Mouse (Mus musculus): ENCODE data around the gene Sdhb. TPM values are rescaled to one million over a fixed set of nuclear protein-coding genes. Genes with fewer than 3 reads are reported as not detected.

Gene Sdhb
- polyA plus RNA-seq, 1 experiment from 2014 or later = 248 TPM

DNA sequence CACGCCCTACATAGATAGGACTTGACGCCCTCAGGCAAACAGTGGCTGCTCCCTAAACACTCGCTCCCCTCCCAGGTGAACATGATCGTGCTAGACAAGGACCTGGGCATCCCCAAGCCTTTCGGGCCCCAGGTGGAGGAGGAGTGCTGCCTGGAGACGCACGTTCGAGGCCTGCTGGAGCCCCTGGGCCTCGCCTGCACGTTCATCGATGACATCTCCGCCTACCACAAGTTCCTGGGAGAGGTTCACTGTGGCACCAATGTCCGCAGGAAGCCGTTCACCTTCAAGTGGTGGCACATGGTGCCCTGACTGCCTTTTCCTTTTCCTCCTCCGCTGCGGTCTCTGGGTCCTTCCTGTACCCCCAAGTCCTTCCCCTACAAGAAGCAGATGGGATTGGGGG lies 11.4 kb upstream of the Sdhb start:
- H3K27me3 ChIP-seq (replicated peaks) = no peaks in the 10 kb centered on the region; the same call in 1 of the 2 replicates
- WGBS (ENCODE audit: insufficient replicate concordance) = 66% methylated on average over 16 of the region's 16 CpGs
- H3K9me3 ChIP-seq (replicated peaks) = no peaks in the 10 kb centered on the region
- no peak overlapping the region for H3K27ac ChIP-seq
- no peak for ATAC-seq
- H3K9ac ChIP-seq = no peak overlapping the region
- peaks cover 5% of the 10 kb centered on the region for H3K4me1 ChIP-seq
- no peak overlapping the region for H3K4me3 ChIP-seq
- H3K4me2 ChIP-seq = no peak overlapping the region
- H3K36me3 ChIP-seq = no peaks in the 10 kb centered on the region

DNA sequence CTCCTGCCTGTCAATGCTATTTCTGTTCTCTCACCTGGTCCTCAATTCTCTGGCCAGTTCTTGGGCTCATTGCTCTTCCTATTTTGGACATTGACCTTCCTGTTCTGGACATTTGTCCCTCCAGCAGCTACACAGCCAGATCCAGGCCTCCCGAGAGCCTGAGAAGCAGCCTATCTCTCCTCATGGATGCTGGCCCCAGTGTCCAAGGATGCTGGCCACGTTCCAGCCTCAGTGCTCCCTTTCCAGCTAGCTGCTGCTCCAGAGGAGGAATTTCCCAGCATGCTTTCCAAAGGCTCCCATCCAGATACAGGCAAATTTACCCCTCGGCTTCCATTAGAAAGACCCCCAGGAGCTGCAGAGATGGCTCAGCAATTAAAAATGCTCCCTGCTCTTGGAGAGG lies 10.4 kb upstream of the Sdhb start:
- peaks cover 4% of the 10 kb centered on the region for H3K27me3 ChIP-seq (replicated peaks)
- 75% methylated on average over 3 of the region's 3 CpGs for WGBS (ENCODE audit: insufficient replicate concordance)
- H3K27ac ChIP-seq = no peak overlapping the region
- H3K4me2 ChIP-seq = no peak overlapping the region
- no peak overlapping the region for H3K9ac ChIP-seq
- H3K4me3 ChIP-seq = no peak overlapping the region
- no peak for ATAC-seq
- peaks cover 5% of the 10 kb centered on the region for H3K4me1 ChIP-seq
- no peaks in the 10 kb centered on the region for H3K9me3 ChIP-seq (replicated peaks)
- H3K36me3 ChIP-seq = no peaks in the 10 kb centered on the region

DNA sequence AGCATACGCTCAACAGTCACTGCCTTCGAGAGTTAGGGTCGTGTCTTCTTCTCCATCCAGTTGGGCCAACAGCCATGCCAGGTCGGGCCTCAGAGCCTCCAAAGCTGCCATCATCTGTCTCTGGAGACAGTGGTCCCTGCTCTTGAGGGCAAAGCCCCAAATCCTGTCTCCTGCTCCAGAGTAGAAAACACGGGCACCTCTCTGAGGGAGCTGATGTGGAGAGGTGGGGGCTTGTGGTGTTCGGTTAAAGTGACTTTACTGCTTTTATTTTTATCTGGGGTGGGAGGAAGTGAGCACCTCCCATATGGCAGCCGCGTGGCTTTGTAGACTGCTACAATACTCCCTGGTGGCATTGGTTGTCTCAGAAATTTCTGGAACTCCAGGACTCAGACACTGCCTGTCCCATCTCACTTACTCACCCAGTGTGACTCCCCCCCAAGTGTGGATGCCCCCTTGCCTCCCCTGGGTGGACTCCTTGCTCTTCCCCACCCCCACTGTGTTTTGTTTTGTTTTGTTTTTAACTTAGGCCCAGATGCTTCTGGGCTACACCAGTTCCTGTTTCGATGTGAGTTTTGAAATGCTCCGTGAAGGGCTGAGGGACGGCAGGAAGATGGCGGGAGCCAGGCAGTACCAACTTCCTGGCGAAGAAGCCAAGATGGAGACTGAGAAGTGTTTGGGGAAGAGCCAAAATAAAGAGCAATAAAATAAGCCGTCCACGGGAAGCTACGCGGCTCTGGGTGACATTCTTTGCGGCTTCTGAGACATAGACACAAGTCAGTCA lies 9.0 kb upstream of the Sdhb start:
- H3K27ac ChIP-seq = no peak overlapping the region
- H3K4me2 ChIP-seq = no peak overlapping the region
- no peak overlapping the region for H3K4me3 ChIP-seq
- WGBS (ENCODE audit: insufficient replicate concordance) = 62% methylated on average over 18 of the region's 18 CpGs
- no peak overlapping the region for H3K9ac ChIP-seq
- peaks cover 14% of the 10 kb centered on the region for H3K27me3 ChIP-seq (replicated peaks)
- no peak for ATAC-seq
- no peaks in the 10 kb centered on the region for H3K36me3 ChIP-seq
- H3K4me1 ChIP-seq = no peaks in the 10 kb centered on the region; the same call in 1 of the 2 replicates
- no peaks in the 10 kb centered on the region for H3K9me3 ChIP-seq (replicated peaks)

DNA sequence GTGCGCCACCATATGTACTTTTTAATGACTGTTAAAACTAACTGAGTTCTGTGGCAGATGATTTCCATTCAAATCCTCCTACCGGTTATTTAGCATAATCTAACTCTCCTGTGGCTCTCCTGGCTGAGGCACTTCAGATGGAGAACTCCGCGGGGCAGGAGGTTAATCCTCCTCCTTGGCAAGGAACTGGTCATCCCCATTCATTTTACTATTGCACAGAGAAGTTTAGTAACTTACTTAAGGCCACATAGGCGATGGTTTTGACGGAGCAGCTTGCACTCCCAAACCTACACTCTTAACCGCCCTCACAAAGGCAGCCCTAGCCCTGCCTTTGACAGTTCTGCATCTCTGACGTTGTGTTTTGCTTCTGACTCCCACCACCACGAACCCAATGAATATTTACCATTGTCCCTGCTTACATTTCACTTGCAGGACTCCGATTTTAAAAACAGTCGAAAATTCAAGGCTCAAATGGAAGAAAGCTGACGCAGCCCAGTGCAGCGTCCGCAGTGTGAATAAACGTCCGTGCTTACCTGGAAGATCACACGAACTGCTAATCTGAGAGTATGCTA lies 3.8 kb upstream of the Sdhb start:
- 20% methylated on average over 17 of the region's 17 CpGs for WGBS (ENCODE audit: insufficient replicate concordance)
- peak overlapping the region; percentile 40 for H3K4me3 ChIP-seq
- H3K9ac ChIP-seq = no peak overlapping the region
- no peak overlapping the region for H3K27ac ChIP-seq
- peaks cover 20% of the 10 kb centered on the region for H3K4me1 ChIP-seq
- H3K9me3 ChIP-seq (replicated peaks) = no peaks in the 10 kb centered on the region
- peaks cover 30% of the 10 kb centered on the region for H3K27me3 ChIP-seq (replicated peaks)
- H3K36me3 ChIP-seq = no peaks in the 10 kb centered on the region
- ATAC-seq = no peak
- H3K4me2 ChIP-seq = peak overlapping the region; percentile 64

DNA sequence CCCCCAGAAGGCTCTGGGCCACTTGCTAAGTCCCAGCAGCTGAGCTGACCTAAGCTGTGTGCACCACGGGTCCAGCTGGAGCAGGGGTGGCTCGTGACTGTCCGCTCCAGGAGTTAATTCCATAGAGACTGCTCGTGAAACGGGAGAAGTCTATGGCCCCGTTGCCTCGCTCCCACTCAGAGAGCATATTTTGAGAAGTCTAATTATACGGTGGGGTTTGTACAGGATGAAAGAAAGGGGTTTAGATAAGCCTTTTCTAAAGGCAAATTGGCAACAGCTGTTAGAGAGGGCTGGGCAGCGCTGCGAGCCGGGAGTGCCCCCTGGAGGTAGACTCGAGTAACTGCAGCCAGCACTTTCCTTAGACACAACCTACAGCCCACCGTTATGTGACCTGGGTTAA lies 3.3 kb upstream of the Sdhb start:
- Histone ChIP-seq H3K4me2 (peak overlapping the region; percentile 64), H3K9ac (no peak overlapping the region), H3K27me3 (replicated peaks) (peaks cover 30% of the 10 kb centered on the region), H3K4me3 (peak overlapping the region; percentile 40), H3K9me3 (replicated peaks) (no peaks in the 10 kb centered on the region), H3K36me3 (no peaks in the 10 kb centered on the region), H3K27ac (no peak overlapping the region), H3K4me1 (peaks cover 25% of the 10 kb centered on the region)
- WGBS (ENCODE audit: insufficient replicate concordance) = 5% methylated on average over 13 of the region's 13 CpGs
- ATAC-seq = no peak

DNA sequence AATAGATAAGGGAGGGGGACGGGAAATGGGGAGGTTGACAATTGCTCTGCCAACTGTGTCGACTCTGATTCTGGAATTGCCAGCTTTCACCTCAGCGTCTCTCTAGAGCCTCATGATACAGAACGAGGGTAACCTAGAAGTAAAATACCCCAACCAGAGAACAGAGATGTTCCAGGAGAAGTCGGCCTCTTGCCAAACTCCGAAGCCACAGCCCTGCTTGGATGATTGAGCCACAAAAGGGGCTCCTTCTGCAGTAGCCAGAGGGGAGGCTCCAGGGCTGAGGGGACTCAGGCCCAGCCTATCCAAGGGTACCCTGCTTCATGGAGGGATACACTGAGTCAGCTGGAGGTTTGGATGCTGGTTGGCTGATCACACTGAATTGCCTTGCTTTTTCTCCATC lies 2.7 kb upstream of the Sdhb start:
- no peak for ATAC-seq
- no peaks in the 10 kb centered on the region for H3K36me3 ChIP-seq
- H3K4me3 ChIP-seq = no peak overlapping the region
- 44% methylated on average over 6 of the region's 6 CpGs for WGBS (ENCODE audit: insufficient replicate concordance)
- H3K27ac ChIP-seq = no peak overlapping the region
- no peaks in the 10 kb centered on the region for H3K9me3 ChIP-seq (replicated peaks)
- peaks cover 30% of the 10 kb centered on the region for H3K27me3 ChIP-seq (replicated peaks)
- no peak overlapping the region for H3K9ac ChIP-seq
- H3K4me2 ChIP-seq = no peak overlapping the region
- peaks cover 31% of the 10 kb centered on the region for H3K4me1 ChIP-seq

DNA sequence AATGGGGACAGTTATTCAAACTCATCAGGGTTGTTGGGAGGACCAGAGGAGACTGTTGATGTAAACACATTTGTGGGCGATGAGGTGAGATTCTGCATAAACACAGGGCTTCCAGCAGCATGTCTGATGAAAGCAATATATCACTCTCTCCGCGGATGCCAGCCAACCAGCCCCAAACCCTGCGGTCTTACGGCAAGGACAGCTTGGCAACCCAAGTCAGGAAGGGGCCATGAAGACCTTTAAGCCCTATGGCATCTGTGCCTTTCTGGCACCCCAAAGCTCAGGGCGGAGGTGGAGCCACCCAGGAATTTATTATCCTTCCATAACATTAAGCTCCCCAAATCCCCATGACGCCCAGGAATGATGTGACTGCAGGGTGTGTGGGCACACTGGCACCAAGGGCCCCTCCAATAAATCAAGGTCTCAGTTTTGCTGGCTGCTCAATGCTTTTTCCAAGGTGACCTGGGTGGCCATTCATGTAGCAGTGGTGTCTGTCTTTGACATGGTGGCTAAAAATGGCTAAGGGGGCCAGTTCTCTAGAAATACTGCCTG lies 1.8 kb upstream of the Sdhb start:
- Histone ChIP-seq H3K4me2 (no peak overlapping the region), H3K9me3 (replicated peaks) (no peaks in the 10 kb centered on the region), H3K4me1 (peaks cover 37% of the 10 kb centered on the region), H3K27ac (no peak overlapping the region), H3K4me3 (no peak overlapping the region), H3K9ac (no peak overlapping the region), H3K36me3 (peaks cover 4% of the 10 kb centered on the region; the same call in 1 of the 2 replicates), H3K27me3 (replicated peaks) (peaks cover 30% of the 10 kb centered on the region)
- no peak for ATAC-seq
- WGBS (ENCODE audit: insufficient replicate concordance) = 77% methylated on average over 7 of the region's 7 CpGs

DNA sequence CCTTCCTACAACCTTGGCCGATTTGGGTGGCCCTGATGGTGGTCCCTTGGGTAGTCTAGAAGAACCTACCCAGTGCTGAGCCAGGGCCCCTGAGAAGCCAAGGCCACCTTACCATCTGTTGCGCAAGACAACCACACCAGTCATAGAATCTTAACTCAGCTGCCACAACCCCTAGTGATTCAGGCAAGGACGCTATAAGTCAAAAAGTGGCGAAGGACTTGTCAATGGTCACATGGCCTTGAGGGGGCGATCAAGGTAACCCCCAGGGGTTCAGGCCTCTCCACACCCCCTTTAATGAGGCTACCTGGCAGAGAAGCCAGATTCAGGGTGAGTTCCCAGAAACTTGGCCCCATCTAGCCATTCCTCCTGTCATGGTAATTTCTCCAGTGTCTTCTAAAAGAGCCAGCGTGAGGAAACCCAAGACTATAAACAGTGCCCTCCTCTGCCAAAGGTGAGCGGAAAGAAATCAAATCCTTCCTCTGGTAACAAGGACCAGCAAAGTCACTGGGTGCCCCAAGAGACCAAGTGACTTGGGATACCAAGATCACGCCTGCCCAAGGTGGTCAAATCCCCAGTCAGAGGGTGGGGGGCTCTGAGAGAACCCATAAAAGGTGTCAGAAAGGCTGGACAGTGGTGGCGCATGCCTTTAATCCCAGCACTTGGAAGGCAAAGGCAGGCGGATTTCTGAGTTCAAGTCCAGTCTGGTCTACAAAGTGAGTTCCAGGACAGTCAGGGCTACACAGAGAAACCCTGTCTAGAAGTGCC lies 1.1 kb upstream of the Sdhb start:
- H3K36me3 ChIP-seq = peaks cover 4% of the 10 kb centered on the region; the same call in 1 of the 2 replicates
- WGBS (ENCODE audit: insufficient replicate concordance) = 69% methylated on average over 10 of the region's 10 CpGs
- H3K9me3 ChIP-seq (replicated peaks) = no peaks in the 10 kb centered on the region
- no peak for ATAC-seq
- no peak overlapping the region for H3K4me2 ChIP-seq
- peaks cover 44% of the 10 kb centered on the region for H3K4me1 ChIP-seq
- H3K4me3 ChIP-seq = no peak overlapping the region
- H3K27ac ChIP-seq = no peak overlapping the region
- H3K9ac ChIP-seq = no peak overlapping the region
- H3K27me3 ChIP-seq (replicated peaks) = peaks cover 30% of the 10 kb centered on the region

DNA sequence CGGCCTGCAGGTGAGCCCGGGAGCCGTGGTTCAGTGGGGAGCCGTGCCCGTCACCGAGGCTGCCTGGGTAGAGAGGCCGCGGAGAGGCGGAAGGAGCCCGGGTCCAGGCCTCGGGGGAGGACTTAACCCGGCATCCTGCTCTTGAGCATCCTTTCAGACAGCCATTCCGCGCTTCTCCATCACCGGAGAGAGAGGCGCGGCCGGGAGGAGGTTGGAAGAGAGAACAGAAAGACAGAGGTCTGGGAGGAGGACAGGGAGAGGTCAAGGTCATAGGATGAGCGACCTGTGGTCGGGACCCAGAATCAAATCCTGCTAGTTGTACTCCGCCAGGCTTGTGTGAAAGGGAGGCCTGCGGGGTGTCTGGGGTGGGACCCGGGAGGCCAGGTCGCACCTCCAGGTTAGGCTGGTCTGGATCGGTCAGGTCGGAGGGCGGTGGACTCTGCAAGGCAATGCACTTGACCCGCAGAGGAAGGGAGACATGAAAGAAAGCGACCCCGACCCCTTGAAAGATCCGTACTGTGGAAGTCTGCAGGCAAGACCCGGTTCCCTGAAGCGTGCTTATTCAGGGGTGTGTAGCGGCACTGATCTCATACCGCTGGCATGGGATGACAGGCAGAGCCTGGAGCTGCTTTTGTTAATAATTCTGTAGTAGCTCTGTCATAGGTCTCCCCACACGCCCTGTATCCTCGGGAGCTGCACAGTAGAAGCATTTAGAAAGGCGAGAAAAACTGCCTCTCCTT lies 634 bp downstream of the Sdhb start:
- peak overlapping the region; percentile 81 for H3K27ac ChIP-seq
- 1% methylated on average over 38 of the region's 38 CpGs for WGBS (ENCODE audit: insufficient replicate concordance)
- ATAC-seq = peak; percentile 42
- peaks cover 19% of the 10 kb centered on the region for H3K27me3 ChIP-seq (replicated peaks)
- H3K9me3 ChIP-seq (replicated peaks) = no peaks in the 10 kb centered on the region
- peak overlapping the region; percentile 84 for H3K4me3 ChIP-seq
- H3K9ac ChIP-seq = peak overlapping the region; percentile 86
- H3K4me1 ChIP-seq = peaks cover 46% of the 10 kb centered on the region
- H3K36me3 ChIP-seq = peaks cover 14% of the 10 kb centered on the region
- peak overlapping the region; percentile 90 for H3K4me2 ChIP-seq

DNA sequence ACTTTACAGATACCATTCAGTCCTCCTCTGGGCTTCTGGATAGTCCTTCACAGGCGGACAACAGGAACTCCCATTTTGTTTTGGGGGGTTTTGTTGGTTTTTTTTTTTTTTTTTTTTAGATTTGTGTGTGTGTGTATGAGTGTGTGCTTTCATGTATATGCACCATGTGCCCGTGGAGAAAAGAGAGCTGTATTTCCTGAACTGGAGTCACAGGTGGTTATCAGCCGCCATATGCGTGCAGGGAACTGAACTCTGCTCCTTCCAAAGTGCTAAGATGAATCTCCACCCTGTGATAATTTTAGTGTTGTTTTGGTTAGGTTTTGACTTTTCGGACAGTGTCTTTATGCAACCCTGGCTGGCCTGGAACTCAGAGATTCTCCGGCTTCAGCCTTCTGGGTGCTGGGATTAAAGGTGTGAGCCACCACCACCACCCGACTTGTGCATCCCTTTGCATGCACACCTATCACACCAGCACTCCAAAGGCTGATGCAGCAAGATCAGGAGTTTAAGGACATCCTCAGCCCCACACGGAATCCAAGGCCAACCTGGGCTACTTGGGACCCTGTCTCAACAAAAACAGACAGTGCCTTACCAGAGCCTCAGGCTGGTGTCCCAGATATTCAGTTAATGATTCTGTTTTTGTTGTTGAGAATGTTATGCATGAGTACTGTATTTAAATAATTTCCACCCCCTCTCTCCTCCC lies 1.4 kb downstream of the Sdhb start:
- peak overlapping the region; percentile 86 for H3K9ac ChIP-seq
- ATAC-seq = no peak
- H3K27me3 ChIP-seq (replicated peaks) = peaks cover 12% of the 10 kb centered on the region; the same call in 1 of the 2 replicates
- peak overlapping the region; percentile 90 for H3K4me2 ChIP-seq
- H3K9me3 ChIP-seq (replicated peaks) = no peaks in the 10 kb centered on the region
- WGBS (ENCODE audit: insufficient replicate concordance) = 47% methylated on average over 8 of the region's 8 CpGs
- peak overlapping the region; percentile 84 for H3K4me3 ChIP-seq
- H3K36me3 ChIP-seq = peaks cover 21% of the 10 kb centered on the region
- peak overlapping the region; percentile 81 for H3K27ac ChIP-seq
- H3K4me1 ChIP-seq = peaks cover 43% of the 10 kb centered on the region

DNA sequence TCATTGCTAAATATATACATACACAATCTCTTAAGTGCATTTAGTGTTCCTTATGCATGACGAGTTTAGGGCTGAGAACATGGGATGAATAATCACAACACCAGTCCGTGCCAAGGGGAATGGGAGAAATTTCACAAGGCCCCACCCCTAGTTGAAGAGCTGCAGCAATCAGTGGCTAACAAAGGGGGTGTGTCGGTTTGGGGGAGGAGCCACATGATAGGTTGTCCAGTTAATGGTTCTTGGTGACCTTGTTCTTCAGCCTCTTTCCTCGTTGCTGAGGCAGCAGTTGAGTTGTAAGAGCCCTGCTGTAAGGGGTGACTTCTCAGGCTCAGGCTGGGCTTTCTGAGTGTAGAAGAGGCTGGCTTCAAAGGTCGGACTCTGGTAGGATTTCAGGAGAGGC lies 1.9 kb downstream of the Sdhb start:
- 28% methylated on average over 5 of the region's 5 CpGs for WGBS (ENCODE audit: insufficient replicate concordance)

More for the DNA sequence above, 1.9 kb downstream of the Sdhb start:
- H3K27me3 ChIP-seq (replicated peaks) = peaks cover 8% of the 10 kb centered on the region; the same call in 1 of the 2 replicates
- H3K4me1 ChIP-seq = peaks cover 39% of the 10 kb centered on the region
- peak overlapping the region; percentile 24; the same call in 1 of the 2 replicates for H3K9ac ChIP-seq
- H3K27ac ChIP-seq = 0 out of 2 replicates have a peak overlapping the region, but pooled peaks have one; percentile 17
- peak overlapping the region; percentile 84 for H3K4me3 ChIP-seq
- H3K36me3 ChIP-seq = peaks cover 27% of the 10 kb centered on the region
- no peak for ATAC-seq
- peak overlapping the region; percentile 90 for H3K4me2 ChIP-seq
- H3K9me3 ChIP-seq (replicated peaks) = no peaks in the 10 kb centered on the region
